Mouse (Mus musculus): Measurements from ENCODE around the gene Mpv17l2. TPM values are rescaled to one million over a fixed set of nuclear protein-coding genes. Genes with fewer than 3 reads are reported as not detected.
A peak's percentile ranks its signal among the peaks of the same experiment; 100 is the strongest.

Gene Mpv17l2
- total RNA-seq, 1 experiment from 2014 or later, result 10.6 TPM

GRCm38 (mm10) chr8:70791975-70792691 lies 31.4 kb upstream of the Mpv17l2 start:
- ATAC-seq (replicated peaks; ENCODE audit: low read depth, poor library complexity, severe bottlenecking), result peak; percentile 61

GRCm38 (mm10) chr8:70791294-70791701 lies 30.6 kb upstream of the Mpv17l2 start:
- ATAC-seq (replicated peaks; ENCODE audit: low read depth, poor library complexity, severe bottlenecking), result peak; percentile 78

- no peak for ATAC-seq (replicated peaks; ENCODE audit: low read depth, poor library complexity, severe bottlenecking)
These were observed 30.1 kb upstream of the Mpv17l2 start for GRCm38 (mm10) chr8:70790846-70791245.

- ATAC-seq (replicated peaks; ENCODE audit: low read depth, poor library complexity, severe bottlenecking), result no peak
These were observed 28.3 kb upstream of the Mpv17l2 start for GRCm38 (mm10) chr8:70789046-70789445.

- ATAC-seq (replicated peaks; ENCODE audit: low read depth, poor library complexity, severe bottlenecking), result no peak
These were observed 27.4 kb upstream of the Mpv17l2 start for GRCm38 (mm10) chr8:70787941-70788667.

GRCm38 (mm10) chr8:70787051-70787445 lies 26.3 kb upstream of the Mpv17l2 start:
- no peak for ATAC-seq (replicated peaks; ENCODE audit: low read depth, poor library complexity, severe bottlenecking)

GRCm38 (mm10) chr8:70786291-70787050 lies 25.7 kb upstream of the Mpv17l2 start:
- ATAC-seq (replicated peaks; ENCODE audit: low read depth, poor library complexity, severe bottlenecking), result no peak

- no peak for ATAC-seq (replicated peaks; ENCODE audit: low read depth, poor library complexity, severe bottlenecking)
These were observed 19.3 kb upstream of the Mpv17l2 start for GRCm38 (mm10) chr8:70780093-70780492.

GRCm38 (mm10) chr8:70776496-70777444 lies 16.0 kb upstream of the Mpv17l2 start, which contains the start of gene Pik3r2:
TSS of gene Pik3r2 (minus strand) at chr8:70776713.
- peak; percentile 84 for ATAC-seq (replicated peaks; ENCODE audit: low read depth, poor library complexity, severe bottlenecking)

GRCm38 (mm10) chr8:70775851-70776495 lies 15.2 kb upstream of the Mpv17l2 start:
- no peak for ATAC-seq (replicated peaks; ENCODE audit: low read depth, poor library complexity, severe bottlenecking)

GRCm38 (mm10) chr8:70775227-70775626 lies 14.5 kb upstream of the Mpv17l2 start:
- no peak for ATAC-seq (replicated peaks; ENCODE audit: low read depth, poor library complexity, severe bottlenecking)

GRCm38 (mm10) chr8:70774740-70775139 lies 14.0 kb upstream of the Mpv17l2 start:
- no peak for ATAC-seq (replicated peaks; ENCODE audit: low read depth, poor library complexity, severe bottlenecking)

- no peak for ATAC-seq (replicated peaks; ENCODE audit: low read depth, poor library complexity, severe bottlenecking)
These were observed 13.1 kb upstream of the Mpv17l2 start for GRCm38 (mm10) chr8:70773833-70774232.

GRCm38 (mm10) chr8:70773410-70773809 lies 12.7 kb upstream of the Mpv17l2 start:
- ATAC-seq (replicated peaks; ENCODE audit: low read depth, poor library complexity, severe bottlenecking), result no peak

GRCm38 (mm10) chr8:70772890-70773289 lies 12.1 kb upstream of the Mpv17l2 start:
- ATAC-seq (replicated peaks; ENCODE audit: low read depth, poor library complexity, severe bottlenecking), result no peak

GRCm38 (mm10) chr8:70772075-70772474 lies 11.3 kb upstream of the Mpv17l2 start:
- no peak for ATAC-seq (replicated peaks; ENCODE audit: low read depth, poor library complexity, severe bottlenecking)

- no peak for ATAC-seq (replicated peaks; ENCODE audit: low read depth, poor library complexity, severe bottlenecking)
These were observed 10.5 kb upstream of the Mpv17l2 start for GRCm38 (mm10) chr8:70771217-70771616.

- ATAC-seq (replicated peaks; ENCODE audit: low read depth, poor library complexity, severe bottlenecking), result no peak
These were observed 10.0 kb upstream of the Mpv17l2 start for GRCm38 (mm10) chr8:70770748-70771147.

- no peak for ATAC-seq (replicated peaks; ENCODE audit: low read depth, poor library complexity, severe bottlenecking)
These were observed 9.1 kb upstream of the Mpv17l2 start for GRCm38 (mm10) chr8:70769858-70770257.
